Mouse (Mus musculus) liver, adult (tissue): ENCODE measurements around the gene Capn1.

Source experiments
- GATA4 ChIP-seq: IDR thresholded peaks from 2 replicates; pipeline ENCODE4 v1.6.1; 2014; ENCODE audit warnings: mild to moderate bottlenecking, low read length; ENCODE audit not compliant: insufficient replicate concordance

The Capn1 gene

GRCm38 (mm10) chr19:5980477-5980876 is 35.2 kb downstream of the Capn1 start:
- no peak for TF ChIP-seq GATA4

- no peak for TF ChIP-seq GATA4
Measured at GRCm38 (mm10) chr19:5977717-5978116, 38.0 kb downstream of the Capn1 start.

DNA sequence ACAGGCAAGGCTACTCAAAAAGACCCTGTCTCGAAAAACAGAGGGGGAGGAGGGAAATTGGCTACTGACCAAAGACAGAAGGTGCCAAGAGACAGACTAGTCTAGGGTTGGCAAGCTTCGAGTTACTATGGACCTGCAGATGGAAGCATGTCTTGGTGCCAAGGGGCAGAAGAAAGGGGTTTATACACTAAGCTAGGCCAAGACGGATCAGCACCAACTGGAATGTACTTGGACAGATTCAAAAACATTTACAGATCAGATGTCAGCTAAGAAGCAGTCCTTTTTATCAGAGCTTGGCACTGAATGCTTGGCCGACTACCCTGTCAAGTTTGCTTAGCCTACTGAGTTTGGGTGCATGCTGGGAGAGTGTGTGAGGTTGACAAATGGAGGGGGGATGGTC is 40.0 kb downstream of the Capn1 start:
- no peak for TF ChIP-seq GATA4

DNA sequence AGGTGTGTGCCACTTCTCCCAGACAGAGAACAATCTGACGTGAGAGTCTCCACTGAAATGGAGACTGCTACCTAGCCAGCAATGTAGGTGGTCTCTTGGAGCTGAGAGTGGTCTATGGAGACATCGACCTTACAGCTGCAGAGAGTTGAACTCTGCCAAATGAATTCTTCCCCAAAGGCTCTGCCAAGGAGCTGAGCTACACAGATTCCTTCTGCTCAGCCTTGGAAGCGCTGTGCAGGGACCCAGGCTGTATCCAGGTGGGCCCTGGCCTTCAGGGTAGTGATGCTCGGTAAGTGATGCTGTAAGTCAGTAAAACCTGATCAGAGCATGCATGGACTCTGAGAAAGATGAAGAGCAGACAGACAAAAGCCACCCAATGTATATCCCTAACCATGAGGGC is 40.6 kb downstream of the Capn1 start:
- TF ChIP-seq GATA4: no peak

GRCm38 (mm10) chr19:5967664-5968063 is 48.0 kb downstream of the Capn1 start:
- TF ChIP-seq GATA4: no peak

DNA sequence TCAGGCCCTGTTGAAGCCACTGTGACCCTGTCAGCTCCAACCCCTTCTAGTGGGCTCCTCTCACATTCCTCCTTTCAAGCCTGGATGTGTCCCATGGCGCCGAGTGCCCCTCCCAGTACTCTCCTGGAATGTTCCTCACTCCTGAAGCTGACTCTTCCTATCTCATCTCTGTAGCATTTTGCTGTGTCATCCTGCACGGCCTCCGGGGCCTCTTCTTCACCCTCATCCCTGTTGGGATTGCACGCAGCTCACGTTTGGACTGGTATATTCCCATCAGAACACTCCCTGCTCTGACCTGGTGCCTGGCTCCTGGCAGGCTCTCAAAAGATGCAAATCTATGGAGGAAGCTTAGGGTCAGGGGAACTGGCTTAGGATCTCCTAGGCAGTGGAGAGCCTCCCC is 48.9 kb downstream of the Capn1 start:
- TF ChIP-seq GATA4: no peak

DNA sequence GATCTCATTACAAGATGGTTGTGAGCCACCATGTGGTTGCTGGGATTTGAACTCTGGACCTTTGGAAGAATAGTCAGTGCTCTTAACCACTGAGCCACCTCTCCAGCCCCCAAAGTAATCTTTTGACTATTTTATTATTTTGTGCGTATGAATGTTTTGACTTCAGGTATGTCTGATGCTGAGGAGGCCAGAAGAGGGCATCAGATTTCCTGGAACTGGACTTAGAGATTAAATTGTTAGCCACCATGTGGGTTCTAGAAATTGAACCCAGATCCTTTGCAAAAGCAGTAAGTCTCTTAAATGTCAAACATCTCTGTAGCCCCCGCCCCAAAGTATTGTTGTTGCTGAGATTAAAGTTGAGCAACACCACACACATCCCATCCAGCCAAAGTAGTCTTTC is 49.8 kb downstream of the Capn1 start:
- TF ChIP-seq GATA4: no peak

GRCm38 (mm10) chr19:5965280-5965679 is 50.4 kb downstream of the Capn1 start:
- TF ChIP-seq GATA4: no peak

- TF ChIP-seq GATA4: no peak
Measured at GRCm38 (mm10) chr19:5964804-5965203, 50.9 kb downstream of the Capn1 start.

DNA sequence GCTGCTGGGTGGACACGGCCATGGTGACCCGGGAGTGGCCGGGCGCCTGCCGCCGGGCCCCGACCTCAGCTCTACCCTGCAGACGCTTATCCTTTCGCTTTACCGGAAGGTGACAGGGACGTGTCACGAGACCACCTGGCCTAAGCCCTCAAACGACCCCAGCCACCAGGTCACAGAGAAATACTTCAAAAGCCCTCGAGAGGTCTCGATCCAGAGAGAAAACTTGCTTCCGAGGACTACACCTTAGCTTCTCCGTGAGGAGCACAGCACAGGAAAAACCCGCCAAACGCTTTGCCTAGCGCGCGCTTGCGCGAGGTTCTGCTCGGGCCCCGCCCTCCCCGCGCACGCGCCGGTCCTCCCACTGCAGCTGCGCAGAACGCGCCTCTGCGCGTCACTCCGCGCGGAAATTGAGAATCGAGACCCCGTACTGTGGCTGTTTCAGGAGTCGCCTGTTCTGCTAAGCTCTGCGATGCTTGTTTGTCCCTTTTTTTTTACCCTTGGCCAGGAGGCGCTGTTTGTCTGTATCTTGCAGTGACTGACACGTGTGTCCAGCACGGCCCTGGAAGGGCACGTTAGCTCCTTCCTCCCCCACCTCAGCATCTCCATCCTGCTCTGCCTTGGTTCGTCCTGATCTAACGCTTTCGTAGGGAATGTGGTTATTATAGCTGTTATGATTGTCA is 51.7 kb downstream of the Capn1 start, which contains the start of gene Pola2:
Gene Pola2, minus strand, starts transcription at position 320 of the 680 bp plus-strand sequence.
- TF ChIP-seq GATA4: no peak; the same call in 1 of the 2 replicates

DNA sequence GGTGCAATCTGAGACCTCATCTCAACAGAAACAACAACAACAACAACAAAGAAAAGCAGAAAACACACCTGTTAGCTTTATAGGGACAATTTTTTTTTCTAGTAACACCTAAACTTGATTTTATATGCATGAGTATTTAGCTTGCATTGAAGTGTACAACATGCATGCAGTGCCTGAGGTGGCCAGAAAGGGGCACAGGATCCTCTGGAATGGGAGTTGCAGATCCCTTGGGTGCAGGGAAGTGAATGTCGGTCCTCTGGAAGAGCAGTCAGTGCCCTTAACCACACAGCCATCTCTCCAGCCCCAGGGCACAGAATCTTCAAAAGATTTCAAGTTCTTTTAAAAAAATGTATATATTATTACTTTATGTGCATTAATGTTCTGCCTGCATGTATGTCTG is 53.0 kb downstream of the Capn1 start:
- TF ChIP-seq GATA4: no peak

DNA sequence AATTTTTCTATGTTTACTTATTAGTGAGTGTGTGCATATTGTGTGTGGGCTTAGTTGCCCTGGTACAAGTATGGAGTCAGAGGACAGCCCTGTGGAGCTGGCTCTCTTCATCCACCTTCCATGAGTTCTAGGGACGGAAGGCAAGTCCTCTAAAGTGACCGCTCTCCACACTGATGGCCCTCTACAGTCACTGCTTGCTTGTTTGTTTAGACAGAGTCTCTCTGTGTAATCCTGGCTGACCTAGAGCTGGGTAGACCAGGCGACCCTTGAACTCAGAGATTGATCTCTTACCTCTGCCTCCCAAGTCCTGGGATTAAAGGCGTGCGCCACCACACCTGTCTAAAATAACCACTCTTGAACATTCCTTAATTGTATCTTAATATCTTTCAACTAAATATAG is 58.3 kb downstream of the Capn1 start:
- no peak for TF ChIP-seq GATA4

DNA sequence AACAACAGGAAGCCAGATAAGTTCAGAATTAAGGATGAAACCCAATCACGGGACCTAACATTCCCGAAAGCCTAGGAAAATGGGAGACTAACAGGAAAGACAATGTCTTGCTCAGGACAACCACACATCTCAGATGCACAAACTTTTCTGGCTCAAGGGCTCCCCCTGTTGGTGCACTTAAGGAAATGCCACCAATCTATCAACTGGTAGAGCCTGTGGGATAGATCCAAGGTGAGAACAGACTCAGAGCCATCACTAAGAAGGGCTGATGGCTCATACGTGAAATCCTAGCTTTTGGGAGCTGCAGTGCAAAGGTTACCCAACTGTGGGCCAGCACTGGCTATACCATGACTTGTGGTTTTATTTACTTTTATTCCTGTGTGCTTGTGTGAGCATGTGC is 59.0 kb downstream of the Capn1 start:
- TF ChIP-seq GATA4: no peak

DNA sequence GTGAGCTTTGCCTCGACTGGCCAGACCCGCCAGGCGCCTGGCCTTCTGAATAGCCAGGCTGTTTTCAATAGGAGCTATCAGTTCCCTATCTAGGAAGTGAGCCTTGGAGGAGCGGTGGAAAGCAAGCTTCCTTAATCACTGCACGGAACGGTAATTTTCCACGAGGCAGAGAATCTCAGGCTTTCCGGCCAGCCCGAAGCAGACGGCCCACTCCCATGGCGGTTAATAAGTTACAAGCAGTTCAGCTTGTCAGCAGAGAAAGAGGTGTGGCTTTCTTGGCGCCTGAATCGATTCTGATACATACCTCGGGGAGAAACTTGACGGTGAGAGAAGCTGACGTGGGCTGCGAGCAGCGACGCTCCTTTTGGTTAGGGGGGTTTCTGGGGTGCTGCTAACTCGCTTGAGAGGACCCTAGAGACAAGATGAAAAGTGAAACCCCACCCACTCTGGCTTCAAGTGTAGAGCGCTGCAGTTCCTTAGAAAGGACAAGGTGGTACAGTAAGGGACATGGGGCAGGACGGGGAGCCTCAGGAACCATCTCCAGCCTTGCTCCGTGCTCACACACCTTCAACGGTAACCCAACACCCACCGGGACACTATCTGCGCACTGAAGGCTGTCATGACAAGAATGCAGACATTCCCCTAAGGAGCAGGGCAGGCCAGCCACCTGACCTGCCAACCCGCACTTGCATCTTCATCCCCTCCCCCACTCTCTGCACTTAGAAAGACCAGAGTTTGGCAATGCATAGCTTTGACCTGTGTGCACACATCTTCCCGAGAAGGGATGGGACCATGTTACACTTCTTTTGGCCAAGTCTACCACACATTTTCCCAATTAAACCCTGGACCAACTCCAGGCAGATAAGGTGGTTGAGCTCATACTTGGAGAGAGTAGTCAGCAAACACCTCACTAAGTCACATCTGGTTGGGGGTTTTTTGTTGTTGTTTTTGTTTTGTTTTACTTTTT is 59.7 kb downstream of the Capn1 start:
- peak; percentile 85; the same call in 1 of the 2 replicates for TF ChIP-seq GATA4

DNA sequence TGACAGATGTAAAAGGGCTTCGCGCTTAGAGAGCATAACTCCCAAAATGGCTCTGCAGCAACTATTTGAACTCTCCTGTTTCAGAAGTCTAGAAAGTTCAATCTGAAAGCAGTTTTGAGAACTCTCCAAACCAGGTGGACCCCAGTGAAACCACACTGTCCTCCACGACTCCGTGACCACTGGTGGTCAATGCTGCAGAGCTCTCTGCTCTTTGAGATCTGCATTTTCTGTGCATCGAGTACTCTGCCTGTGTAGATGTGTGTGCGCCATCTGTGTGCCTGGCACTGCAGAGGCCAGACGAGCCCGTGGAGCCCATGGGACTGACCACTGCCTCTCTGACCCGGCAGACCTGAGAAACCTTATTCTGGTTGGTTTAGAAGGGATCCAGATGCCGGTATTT is 60.8 kb downstream of the Capn1 start:
- TF ChIP-seq GATA4: no peak
